Mouse (Mus musculus) R1 (cell line): ENCODE measurements around the gene Ggt5.

Source experiments
- DNase-seq: peaks from one replicate; pipeline ENCODE4 v3.0.0-alpha.2; 2018; ENCODE audit warnings: low read depth, low spot score

The Ggt5 gene

GRCm38 (mm10) chr10:75568441-75568840 lies 20.7 kb upstream of the Ggt5 start:
- peak; percentile 32 for DNase-seq

- no peak for DNase-seq
Observed at GRCm38 (mm10) chr10:75568851-75569250, 20.3 kb upstream of the Ggt5 start.

GRCm38 (mm10) chr10:75570981-75571657 lies 18.0 kb upstream of the Ggt5 start:
- DNase-seq = no peak

- DNase-seq = no peak
Observed at GRCm38 (mm10) chr10:75571937-75572336, 17.2 kb upstream of the Ggt5 start.

GRCm38 (mm10) chr10:75573181-75573580 lies 16.0 kb upstream of the Ggt5 start:
- DNase-seq = no peak

- no peak for DNase-seq
Observed at GRCm38 (mm10) chr10:75573965-75574364, 15.2 kb upstream of the Ggt5 start.

GRCm38 (mm10) chr10:75579129-75579528 lies 10.0 kb upstream of the Ggt5 start:
- no peak for DNase-seq

GRCm38 (mm10) chr10:75585876-75586552 lies 3.1 kb upstream of the Ggt5 start:
- DNase-seq = peak; percentile 91

GRCm38 (mm10) chr10:75586553-75586879 lies 2.6 kb upstream of the Ggt5 start:
- DNase-seq = no peak

GRCm38 (mm10) chr10:75587781-75588180 lies 1.4 kb upstream of the Ggt5 start:
- DNase-seq = no peak

- DNase-seq = no peak
Observed at GRCm38 (mm10) chr10:75588336-75588735, 804 bp upstream of the Ggt5 start.

GRCm38 (mm10) chr10:75589651-75590050 lies 511 bp downstream of the Ggt5 start:
- no peak for DNase-seq

- DNase-seq = no peak
Observed at GRCm38 (mm10) chr10:75591211-75591894, 2.2 kb downstream of the Ggt5 start.

GRCm38 (mm10) chr10:75592585-75592984 lies 3.4 kb downstream of the Ggt5 start:
- no peak for DNase-seq

- DNase-seq = no peak
Observed at GRCm38 (mm10) chr10:75595981-75596380, 6.8 kb downstream of the Ggt5 start.

GRCm38 (mm10) chr10:75600189-75600730 lies 11.1 kb downstream of the Ggt5 start:
- DNase-seq = no peak

- DNase-seq = peak; percentile 80
Observed at GRCm38 (mm10) chr10:75605162-75605846, 16.2 kb downstream of the Ggt5 start.

- no peak for DNase-seq
Observed at GRCm38 (mm10) chr10:75607253-75607652, 18.1 kb downstream of the Ggt5 start.

GRCm38 (mm10) chr10:75608975-75609374 lies 19.8 kb downstream of the Ggt5 start:
- DNase-seq = no peak

- DNase-seq = peak; percentile 35
Observed at GRCm38 (mm10) chr10:75610486-75610885, 21.3 kb downstream of the Ggt5 start.

GRCm38 (mm10) chr10:75616044-75616443 lies 26.9 kb downstream of the Ggt5 start:
- no peak for DNase-seq

- peak; percentile 72 for DNase-seq
Observed at GRCm38 (mm10) chr10:75620818-75621217, 31.7 kb downstream of the Ggt5 start.
